Mouse (Mus musculus) kidney, adult 9 months (tissue): Measurements from ENCODE around the gene Sema6d.

ENCODE experiments used
- DNase-seq: peaks from one replicate; pipeline ENCODE4 v3.0.0; 2022

Gene Sema6d

GRCm38 (mm10) chr2:124176265-124176664 lies 86.5 kb downstream of the Sema6d start:
- no peak for DNase-seq

DNA sequence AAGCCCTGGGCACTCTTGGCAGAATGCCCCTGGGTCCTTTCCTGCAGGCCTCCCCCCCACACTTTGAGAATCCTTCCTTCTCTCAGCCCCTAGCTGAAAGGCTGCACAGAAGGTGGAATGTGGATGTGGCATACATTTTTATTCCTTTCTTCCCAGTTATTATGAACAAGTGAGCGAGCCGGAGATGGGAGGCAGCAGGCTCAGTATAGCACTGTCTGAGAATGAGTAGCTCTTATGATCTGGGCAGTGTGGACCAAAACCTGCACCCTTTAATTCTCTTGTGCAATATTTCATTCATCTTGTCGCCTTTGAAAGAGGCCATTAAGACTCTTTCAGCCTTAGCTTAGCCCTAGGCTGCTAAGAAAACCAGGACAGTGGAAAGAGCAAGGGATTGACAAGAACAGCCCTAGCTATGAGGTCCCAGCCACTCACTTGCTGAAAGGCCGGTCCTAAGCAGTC lies 87.0 kb downstream of the Sema6d start:
- no peak for DNase-seq

DNA sequence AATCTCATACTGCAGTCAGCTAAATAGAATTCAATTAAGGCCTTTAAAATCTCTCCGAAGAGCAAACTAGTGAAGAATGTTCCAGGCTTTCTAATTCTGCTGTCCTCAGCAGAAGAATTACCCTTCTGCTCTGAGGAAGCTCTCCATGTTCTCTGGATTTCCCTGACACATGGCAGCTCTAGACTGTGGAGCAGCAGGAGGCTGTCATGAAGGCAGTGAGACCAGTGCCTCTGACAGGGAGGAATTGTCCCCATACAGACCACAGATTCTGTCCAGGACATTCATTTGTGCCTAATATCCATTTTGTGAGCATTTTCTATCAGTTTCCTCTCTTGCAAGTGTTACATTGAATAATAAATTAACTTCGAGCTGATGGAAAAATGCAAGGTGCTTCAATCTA lies 99.5 kb downstream of the Sema6d start:
- no peak for DNase-seq

GRCm38 (mm10) chr2:124194041-124194440 lies 104.3 kb downstream of the Sema6d start:
- no peak for DNase-seq

GRCm38 (mm10) chr2:124201493-124201892 lies 111.7 kb downstream of the Sema6d start:
- no peak for DNase-seq

DNA sequence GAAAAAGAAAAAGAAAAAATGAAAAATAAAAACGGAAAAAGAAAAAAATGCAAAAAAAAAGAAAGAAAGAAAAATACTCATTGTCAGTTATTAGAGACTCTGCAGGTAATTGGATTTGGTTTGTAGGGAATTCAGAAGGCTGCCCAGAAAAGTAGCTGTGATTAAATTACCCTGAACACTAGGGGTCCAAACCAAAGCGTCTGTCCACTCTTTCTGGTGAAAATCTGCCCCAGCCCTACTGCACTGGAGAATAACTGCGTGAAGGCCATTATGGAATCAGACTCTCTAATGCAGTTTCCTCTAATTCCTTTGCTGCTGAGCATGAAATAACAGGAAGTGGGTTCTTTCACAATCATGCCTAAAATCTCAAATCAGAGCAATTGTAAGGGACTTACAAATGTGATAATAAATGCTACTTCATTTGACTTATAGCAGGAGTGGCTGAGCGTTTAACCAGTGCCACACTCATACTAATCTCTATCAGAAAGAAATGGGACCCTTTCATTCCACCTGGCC lies 112.8 kb downstream of the Sema6d start:
- no peak for DNase-seq

- DNase-seq = no peak
Observed at GRCm38 (mm10) chr2:124205811-124206210, 116.0 kb downstream of the Sema6d start.

GRCm38 (mm10) chr2:124208251-124208650 lies 118.5 kb downstream of the Sema6d start:
- no peak for DNase-seq

GRCm38 (mm10) chr2:124223559-124223958 lies 133.8 kb downstream of the Sema6d start:
- DNase-seq = no peak

GRCm38 (mm10) chr2:124224328-124224727 lies 134.6 kb downstream of the Sema6d start:
- DNase-seq = no peak

GRCm38 (mm10) chr2:124234636-124235221 lies 145.0 kb downstream of the Sema6d start:
- DNase-seq = no peak

DNA sequence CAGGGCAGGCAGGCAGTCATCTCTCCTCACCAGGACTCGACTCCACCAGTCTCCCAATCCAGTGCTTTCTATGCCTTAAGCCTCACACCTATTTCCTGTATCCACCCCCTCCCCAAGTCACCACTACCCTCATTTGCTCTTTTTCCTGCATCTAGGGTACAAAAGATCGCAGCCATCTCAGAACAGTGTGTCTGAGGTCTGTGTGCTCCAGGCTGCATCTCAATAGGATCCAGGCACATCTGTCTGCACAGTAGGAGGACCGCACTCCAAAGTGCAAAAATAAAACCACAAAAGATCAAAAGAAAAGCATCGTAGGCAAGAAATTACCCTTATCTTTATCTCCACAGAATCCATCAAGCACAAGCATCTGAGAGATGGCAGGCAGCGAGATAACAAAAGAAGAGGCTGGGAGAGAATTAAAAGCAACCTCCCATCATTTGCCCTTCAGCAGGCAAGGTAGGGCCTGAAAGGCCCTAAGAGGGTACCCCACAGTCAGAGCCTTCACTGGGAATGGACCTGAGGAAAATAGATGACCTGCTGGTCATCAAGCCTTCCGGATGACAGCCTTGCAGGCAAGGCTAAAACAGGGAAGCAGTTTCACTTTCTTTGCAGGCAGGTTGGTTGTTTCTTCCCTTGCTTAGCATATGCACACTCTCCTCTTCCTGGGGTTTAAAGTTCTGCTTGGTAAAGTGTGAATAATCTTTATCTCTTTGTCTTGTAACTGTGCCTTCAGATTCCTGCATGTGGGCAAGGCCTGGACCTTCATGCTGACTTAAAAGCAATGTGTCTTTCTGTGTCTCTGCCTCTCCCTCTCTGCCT lies 145.7 kb downstream of the Sema6d start:
- DNase-seq = no peak

DNA sequence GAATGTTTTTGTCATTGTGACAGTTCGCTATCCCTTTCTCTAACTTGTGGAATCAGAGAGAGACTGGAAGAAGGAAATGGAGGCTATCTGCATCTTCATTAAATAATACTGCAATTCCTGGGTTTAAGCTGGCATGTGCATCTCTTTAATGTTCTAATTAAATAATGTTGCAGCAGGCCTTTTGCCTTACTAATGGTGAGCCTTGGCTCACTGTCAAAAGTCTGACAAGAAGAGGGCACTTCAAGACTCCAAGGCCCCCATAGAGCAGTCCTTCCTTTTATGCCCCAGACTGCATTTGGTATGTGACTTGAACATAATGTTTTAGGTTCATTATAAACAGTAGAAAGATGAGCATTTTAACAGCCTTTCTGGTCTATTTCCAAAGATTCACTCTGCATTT lies 147.1 kb downstream of the Sema6d start:
- DNase-seq = no peak

GRCm38 (mm10) chr2:124243608-124244007 lies 153.8 kb downstream of the Sema6d start:
- DNase-seq = no peak

GRCm38 (mm10) chr2:124244543-124245245 lies 154.9 kb downstream of the Sema6d start:
- DNase-seq = no peak

DNA sequence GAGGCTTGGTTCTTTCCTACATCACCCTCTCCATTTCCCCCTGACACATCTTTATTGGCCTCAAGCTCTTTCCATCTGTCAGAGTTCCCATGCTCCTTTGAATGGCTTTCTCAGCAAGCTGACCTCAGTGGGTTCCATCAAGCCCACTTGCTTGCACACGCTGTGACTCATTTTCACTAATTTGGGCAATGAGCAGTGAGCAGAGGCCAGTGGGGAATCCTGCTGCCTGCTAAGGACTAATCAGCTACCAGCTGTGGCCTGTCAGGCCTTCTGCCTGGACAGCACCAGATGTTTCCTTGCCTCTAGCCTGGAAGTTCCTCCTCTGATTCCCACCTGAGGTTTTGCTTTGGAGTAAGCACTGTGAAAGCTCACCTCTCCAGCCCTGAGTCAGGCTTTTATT lies 168.3 kb downstream of the Sema6d start:
- no peak for DNase-seq

DNA sequence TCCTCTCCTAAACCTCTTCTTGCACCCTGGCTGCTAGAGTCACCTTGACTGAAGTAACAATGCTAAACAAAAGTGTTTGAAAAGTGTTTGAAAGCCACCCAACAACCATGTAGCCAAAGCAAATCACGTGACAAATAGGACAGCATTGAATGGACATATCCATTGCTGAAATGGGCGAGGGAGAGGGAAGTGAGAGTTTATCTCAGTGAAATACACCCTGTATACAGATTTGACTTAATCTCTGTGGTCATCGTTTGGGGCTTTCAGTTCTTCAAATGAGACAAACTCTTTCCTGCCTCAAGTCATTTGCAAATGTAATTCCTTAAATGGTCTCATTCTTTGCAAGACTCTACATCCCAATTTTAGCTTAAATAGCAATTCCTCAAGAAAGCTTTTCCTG lies 174.5 kb downstream of the Sema6d start:
- no peak for DNase-seq

GRCm38 (mm10) chr2:124271156-124271555 lies 181.4 kb downstream of the Sema6d start:
- DNase-seq = no peak

GRCm38 (mm10) chr2:124277492-124277891 lies 187.7 kb downstream of the Sema6d start:
- no peak for DNase-seq

DNA sequence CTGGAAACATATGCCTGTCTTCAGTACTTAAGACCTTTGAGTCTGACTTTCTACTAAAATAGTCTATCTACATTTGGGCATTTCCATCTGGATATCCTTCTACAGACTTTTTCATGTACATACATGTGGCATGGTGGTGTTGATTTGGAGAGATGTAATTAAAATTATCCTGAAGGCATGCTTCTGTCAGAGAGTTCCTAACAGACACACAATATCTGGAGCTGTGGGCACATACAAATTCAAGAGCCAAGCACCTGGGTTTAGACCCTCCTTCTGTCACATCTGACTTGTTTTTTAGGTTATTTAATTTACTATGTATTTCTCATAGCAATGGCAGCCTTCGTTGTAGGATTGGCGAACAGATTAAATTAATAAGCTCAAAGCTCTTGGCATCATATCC lies 195.3 kb downstream of the Sema6d start:
- DNase-seq = no peak

DNA sequence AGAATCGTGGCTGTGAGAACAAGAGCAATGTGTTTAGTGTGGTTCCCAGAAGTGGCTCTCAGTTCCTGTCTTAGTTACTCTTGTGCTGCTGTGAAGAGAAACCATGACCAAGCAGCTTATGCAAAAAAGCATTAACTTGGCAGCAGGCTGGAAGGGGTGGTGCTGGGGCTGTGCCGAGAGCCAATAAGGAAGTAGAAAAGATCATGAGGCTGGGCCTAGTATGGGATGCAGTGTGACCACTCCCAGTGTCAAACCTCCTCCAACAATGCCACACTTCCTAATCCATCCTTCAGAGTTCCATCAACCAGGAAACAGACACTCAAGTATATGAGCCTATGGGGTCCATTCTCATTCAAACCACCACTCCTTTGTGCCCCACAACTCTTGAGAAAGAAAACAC lies 199.6 kb downstream of the Sema6d start:
- DNase-seq = no peak

GRCm38 (mm10) chr2:124291145-124291544 lies 201.4 kb downstream of the Sema6d start:
- no peak for DNase-seq

GRCm38 (mm10) chr2:124293601-124294000 lies 203.8 kb downstream of the Sema6d start:
- no peak for DNase-seq

- no peak for DNase-seq
Observed at GRCm38 (mm10) chr2:124298351-124298750, 208.6 kb downstream of the Sema6d start.
